Mouse (Mus musculus): Measurements from ENCODE around the gene Mfn1.

- TF ChIP-seq CTCF (IDR thresholded peaks at IDR 0.05; ENCODE audit: low read depth, low read length) (no peak), POLR2A (IDR thresholded peaks at IDR 0.05; ENCODE audit: extremely low read depth, insufficient read depth, low read length) (no peak)
Observed at GRCm38 (mm10) chr3:32483035-32483434, 46.2 kb upstream of the Mfn1 start.

All from liver, adult 2 months (tissue).